Mouse (Mus musculus): ENCODE data around the gene Gtf3c2.

- no peak for TF ChIP-seq CTCF (IDR thresholded peaks at IDR 0.05; ENCODE audit: borderline replicate concordance, insufficient read depth, low read depth, low read length)
- TF ChIP-seq POLR2A (IDR thresholded peaks at IDR 0.05; ENCODE audit: borderline replicate concordance, insufficient read depth, low read length), result no peak
Measured at GRCm38 (mm10) chr5:31183678-31184077, 3.7 kb upstream of the Gtf3c2 start.
